Mouse (Mus musculus) frontal cortex, adult (tissue): ENCODE data around the gene Gsg1l2.

ENCODE experiments used
- ATAC-seq: cut with Nextera tagmentation; 2 replicates; pipeline ENCODE4 v1.9.2; 2017; ENCODE audit warnings: mild to moderate bottlenecking, moderate library complexity, mixed read lengths; ENCODE audit not compliant: low TSS enrichment

Gsg1l2 gene

GRCm38 (mm10) chr11:67774379-67774778 lies at the start of gene Gsg1l2:
Gene Gsg1l2, plus strand, starts transcription at chr11:67774608.
- ATAC-seq = no peak

GRCm38 (mm10) chr11:67727095-67727494 lies 47.3 kb upstream of the Gsg1l2 start:
- ATAC-seq = peak; percentile 56

- no peak for ATAC-seq
Measured at GRCm38 (mm10) chr11:67728726-67729125, 45.7 kb upstream of the Gsg1l2 start.

- ATAC-seq = peak; percentile 58
Measured at GRCm38 (mm10) chr11:67731056-67731455, 43.4 kb upstream of the Gsg1l2 start.

- ATAC-seq = no peak
Measured at GRCm38 (mm10) chr11:67733726-67734125, 40.7 kb upstream of the Gsg1l2 start.

- ATAC-seq = peak; percentile 73
Measured at GRCm38 (mm10) chr11:67734597-67734996, 39.8 kb upstream of the Gsg1l2 start.

- ATAC-seq = no peak
Measured at GRCm38 (mm10) chr11:67738345-67738744, 36.1 kb upstream of the Gsg1l2 start.

GRCm38 (mm10) chr11:67738846-67739490 lies 35.4 kb upstream of the Gsg1l2 start:
- ATAC-seq = no peak

- peak; percentile 50; the same call in 1 of the 2 replicates for ATAC-seq
Measured at GRCm38 (mm10) chr11:67741569-67741968, 32.8 kb upstream of the Gsg1l2 start.

GRCm38 (mm10) chr11:67756287-67756686 lies 18.1 kb upstream of the Gsg1l2 start:
- peak; percentile 56; the same call in 1 of the 2 replicates for ATAC-seq

- peak; percentile 66; the same call in 1 of the 2 replicates for ATAC-seq
Measured at GRCm38 (mm10) chr11:67757373-67758167, 16.8 kb upstream of the Gsg1l2 start.

GRCm38 (mm10) chr11:67771053-67771452 lies 3.4 kb upstream of the Gsg1l2 start, which contains the start of gene Glp2r:
Gene Glp2r, minus strand, starts transcription at chr11:67771153.
- ATAC-seq = no peak

GRCm38 (mm10) chr11:67771691-67772090 lies 2.7 kb upstream of the Gsg1l2 start:
- ATAC-seq = no peak

GRCm38 (mm10) chr11:67772577-67772976 lies 1.8 kb upstream of the Gsg1l2 start:
- peak; percentile 84 for ATAC-seq

GRCm38 (mm10) chr11:67790182-67790581 lies 15.8 kb downstream of the Gsg1l2 start:
- peak; percentile 20; the same call in 1 of the 2 replicates for ATAC-seq

GRCm38 (mm10) chr11:67797931-67798330 lies 23.5 kb downstream of the Gsg1l2 start, which contains the start of gene Dhrs7c:
Gene Dhrs7c, plus strand, starts transcription at chr11:67798187.
- ATAC-seq = no peak

GRCm38 (mm10) chr11:67800130-67800723 lies 25.8 kb downstream of the Gsg1l2 start:
- ATAC-seq = no peak

- peak; percentile 88 for ATAC-seq
Measured at GRCm38 (mm10) chr11:67801169-67801568, 26.8 kb downstream of the Gsg1l2 start.

GRCm38 (mm10) chr11:67805538-67805937 lies 31.1 kb downstream of the Gsg1l2 start:
- no peak for ATAC-seq

GRCm38 (mm10) chr11:67806832-67807597 lies 32.6 kb downstream of the Gsg1l2 start:
- no peak for ATAC-seq

- ATAC-seq = peak; percentile 94
Measured at GRCm38 (mm10) chr11:67808051-67808450, 33.6 kb downstream of the Gsg1l2 start.

- no peak for ATAC-seq
Measured at GRCm38 (mm10) chr11:67811535-67811934, 37.1 kb downstream of the Gsg1l2 start.
